Mouse (Mus musculus): Measurements from ENCODE around the gene Ap2a2. TPM values are rescaled to one million over a fixed set of nuclear protein-coding genes. Genes with fewer than 3 reads are reported as not detected.
"Not testable (repeated sequence)": the region's sequence is repeated elsewhere in the genome, so short reads cannot be mapped to it uniquely, and the experiment has no call there.

The Ap2a2 gene
- total and polyA plus RNA-seq, 2 experiments from 2014 or later, result 112 to 187 TPM

- no peaks in the 10 kb centered on the region for H3K9me3 ChIP-seq (ENCODE audit: low read length)
- no peak overlapping the region for H3K27ac ChIP-seq (ENCODE audit: low read depth, low read length)
- H3K36me3 ChIP-seq (ENCODE audit: insufficient read depth), result peaks cover 66% of the 10 kb centered on the region
- DNase-seq (no peak), ATAC-seq (no peak)
- H3K4me3 ChIP-seq (ENCODE audit: low read depth, low read length), result no peak overlapping the region
- H3K4me2 ChIP-seq (ENCODE audit: low read depth), result no peak overlapping the region
- no peak for TF ChIP-seq CTCF (IDR thresholded peaks at IDR 0.05; ENCODE audit: low read depth)
- H3K4me1 ChIP-seq (ENCODE audit: insufficient read depth), result no peaks in the 10 kb centered on the region
- WGBS, result 87% methylated on average over 18 of the region's 18 CpGs
- no peaks in the 10 kb centered on the region for H3K27me3 ChIP-seq (ENCODE audit: insufficient read depth, low read length)
- no peak overlapping the region for H3K9ac ChIP-seq
Measured at GRCm38 (mm10) chr7:141612371-141612760, 50.4 kb downstream of the Ap2a2 start.

- TF ChIP-seq CTCF (IDR thresholded peaks at IDR 0.05; ENCODE audit: low read depth), result no peak
- no peaks in the 10 kb centered on the region for H3K27me3 ChIP-seq (ENCODE audit: insufficient read depth, low read length)
- H3K27ac ChIP-seq (ENCODE audit: low read depth, low read length), result no peak overlapping the region
- H3K9ac ChIP-seq, result no peak overlapping the region
- H3K4me3 ChIP-seq (ENCODE audit: low read depth, low read length), result no peak overlapping the region
- peaks cover 66% of the 10 kb centered on the region for H3K36me3 ChIP-seq (ENCODE audit: insufficient read depth)
- DNase-seq (no peak), ATAC-seq (no peak)
- H3K4me1 ChIP-seq (ENCODE audit: insufficient read depth), result no peaks in the 10 kb centered on the region
- 77% methylated on average over 13 of the region's 13 CpGs for WGBS
- no peak overlapping the region for H3K4me2 ChIP-seq (ENCODE audit: low read depth)
- no peaks in the 10 kb centered on the region for H3K9me3 ChIP-seq (ENCODE audit: low read length)
Measured at GRCm38 (mm10) chr7:141612791-141613190, 50.8 kb downstream of the Ap2a2 start.

- 91% methylated on average over 5 of the region's 5 CpGs for WGBS
- no peaks in the 10 kb centered on the region for H3K9me3 ChIP-seq (ENCODE audit: low read length)
- H3K36me3 ChIP-seq (ENCODE audit: insufficient read depth), result peaks cover 79% of the 10 kb centered on the region
- H3K27ac ChIP-seq (ENCODE audit: low read depth, low read length), result no peak overlapping the region
- H3K9ac ChIP-seq, result no peak overlapping the region
- TF ChIP-seq CTCF (IDR thresholded peaks at IDR 0.05; ENCODE audit: low read depth), result no peak
- no peak overlapping the region for H3K4me3 ChIP-seq (ENCODE audit: low read depth, low read length)
- no peaks in the 10 kb centered on the region for H3K4me1 ChIP-seq (ENCODE audit: insufficient read depth)
- DNase-seq, result no peak
- no peaks in the 10 kb centered on the region for H3K27me3 ChIP-seq (ENCODE audit: insufficient read depth, low read length)
- no peak for ATAC-seq
- no peak overlapping the region for H3K4me2 ChIP-seq (ENCODE audit: low read depth)
Measured at GRCm38 (mm10) chr7:141614329-141614832, 52.4 kb downstream of the Ap2a2 start.

- no peak overlapping the region for H3K4me3 ChIP-seq (ENCODE audit: low read depth, low read length)
- no peak for ATAC-seq
- H3K9me3 ChIP-seq (ENCODE audit: low read length), result no peaks in the 10 kb centered on the region
- H3K27me3 ChIP-seq (ENCODE audit: insufficient read depth, low read length), result no peaks in the 10 kb centered on the region
- no peak for DNase-seq
- no peaks in the 10 kb centered on the region for H3K4me1 ChIP-seq (ENCODE audit: insufficient read depth)
- H3K27ac ChIP-seq (ENCODE audit: low read depth, low read length), result no peak overlapping the region
- 91% methylated on average over 2 of the region's 2 CpGs for WGBS
- peaks cover 81% of the 10 kb centered on the region for H3K36me3 ChIP-seq (ENCODE audit: insufficient read depth)
- H3K9ac ChIP-seq, result no peak overlapping the region
- no peak for TF ChIP-seq CTCF (IDR thresholded peaks at IDR 0.05; ENCODE audit: low read depth)
- H3K4me2 ChIP-seq (ENCODE audit: low read depth), result no peak overlapping the region
Measured at GRCm38 (mm10) chr7:141624214-141624613, 62.2 kb downstream of the Ap2a2 start.

GRCm38 (mm10) chr7:141625120-141625810, 63.3 kb downstream of the Ap2a2 start:
- no peak for DNase-seq
- ATAC-seq, result no peak
- no peak overlapping the region for H3K4me2 ChIP-seq (ENCODE audit: low read depth)
- H3K9ac ChIP-seq, result no peak overlapping the region
- H3K4me1 ChIP-seq (ENCODE audit: insufficient read depth), result no peaks in the 10 kb centered on the region
- peaks cover 85% of the 10 kb centered on the region for H3K36me3 ChIP-seq (ENCODE audit: insufficient read depth)
- H3K9me3 ChIP-seq (ENCODE audit: low read length), result no peaks in the 10 kb centered on the region
- H3K27ac ChIP-seq (ENCODE audit: low read depth, low read length), result no peak overlapping the region
- WGBS, result 96% methylated on average over 6 of the region's 6 CpGs
- no peak overlapping the region for H3K4me3 ChIP-seq (ENCODE audit: low read depth, low read length)
- H3K27me3 ChIP-seq (ENCODE audit: insufficient read depth, low read length), result no peaks in the 10 kb centered on the region
- no peak for TF ChIP-seq CTCF (IDR thresholded peaks at IDR 0.05; ENCODE audit: low read depth)

- H3K4me3 ChIP-seq (ENCODE audit: low read depth, low read length), result no peak overlapping the region
- no peak for TF ChIP-seq CTCF (IDR thresholded peaks at IDR 0.05; ENCODE audit: low read depth)
- H3K4me1 ChIP-seq (ENCODE audit: insufficient read depth), result no peaks in the 10 kb centered on the region
- ATAC-seq (no peak), DNase-seq (no peak)
- 90% methylated on average over 2 of the region's 2 CpGs for WGBS
- H3K36me3 ChIP-seq (ENCODE audit: insufficient read depth), result peaks cover 82% of the 10 kb centered on the region
- H3K9ac ChIP-seq, result no peak overlapping the region
- H3K4me2 ChIP-seq (ENCODE audit: low read depth), result no peak overlapping the region
- no peaks in the 10 kb centered on the region for H3K27me3 ChIP-seq (ENCODE audit: insufficient read depth, low read length)
- H3K27ac ChIP-seq (ENCODE audit: low read depth, low read length), result no peak overlapping the region
- no peaks in the 10 kb centered on the region for H3K9me3 ChIP-seq (ENCODE audit: low read length)
Measured at GRCm38 (mm10) chr7:141628018-141628417, 66.0 kb downstream of the Ap2a2 start.

- Histone ChIP-seq H3K9me3 (ENCODE audit: low read length) (no peaks in the 10 kb centered on the region), H3K36me3 (ENCODE audit: insufficient read depth) (peaks cover 84% of the 10 kb centered on the region), H3K27me3 (ENCODE audit: insufficient read depth, low read length) (no peaks in the 10 kb centered on the region), H3K9ac (no peak overlapping the region), H3K4me2 (ENCODE audit: low read depth) (no peak overlapping the region), H3K4me3 (ENCODE audit: low read depth, low read length) (no peak overlapping the region), H3K27ac (ENCODE audit: low read depth, low read length) (no peak overlapping the region), H3K4me1 (ENCODE audit: insufficient read depth) (no peaks in the 10 kb centered on the region)
- no peak for DNase-seq
- WGBS, result 89% methylated on average over 3 of the region's 3 CpGs
- no peak for ATAC-seq
- no peak for TF ChIP-seq CTCF (IDR thresholded peaks at IDR 0.05; ENCODE audit: low read depth)
Measured at GRCm38 (mm10) chr7:141629241-141629640, 67.3 kb downstream of the Ap2a2 start.

GRCm38 (mm10) chr7:141638077-141638476, 76.1 kb downstream of the Ap2a2 start:
- not testable (repeated sequence) for H3K9me3 ChIP-seq (ENCODE audit: low read length); H3K4me2 ChIP-seq (ENCODE audit: low read depth); H3K27ac ChIP-seq (ENCODE audit: low read depth, low read length); H3K27me3 ChIP-seq (ENCODE audit: insufficient read depth, low read length); DNase-seq; H3K4me3 ChIP-seq (ENCODE audit: low read depth, low read length); H3K9ac ChIP-seq; H3K4me1 ChIP-seq (ENCODE audit: insufficient read depth)
- 97% methylated on average over 1 of the region's 3 CpGs for WGBS
- H3K36me3 ChIP-seq (ENCODE audit: insufficient read depth), result peaks cover 16% of the 10 kb centered on the region
- peak; percentile 14; the same call in 1 of the 2 replicates for ATAC-seq

GRCm38 (mm10) chr7:141638513-141639334, 76.8 kb downstream of the Ap2a2 start:
- ATAC-seq, result peak; percentile 44
- H3K27ac ChIP-seq (ENCODE audit: low read depth, low read length); H3K9me3 ChIP-seq (ENCODE audit: low read length); H3K4me2 ChIP-seq (ENCODE audit: low read depth); DNase-seq; H3K9ac ChIP-seq; H3K27me3 ChIP-seq (ENCODE audit: insufficient read depth, low read length); H3K4me3 ChIP-seq (ENCODE audit: low read depth, low read length); H3K4me1 ChIP-seq (ENCODE audit: insufficient read depth): not testable (repeated sequence)
- 0 out of 2 replicates have a peak, but pooled peaks cover 10% of the 10 kb centered on the region for H3K36me3 ChIP-seq (ENCODE audit: insufficient read depth)
- WGBS, result 93% methylated on average over 5 of the region's 8 CpGs

Data from forebrain, postnatal 0 days (tissue).